Mouse (Mus musculus) forebrain, embryonic 11.5 days (tissue): Measurements from ENCODE around the gene Il3. TPM values are rescaled to one million over a fixed set of nuclear protein-coding genes. Genes with fewer than 3 reads are reported as not detected.

Source experiments
- ATAC-seq: fragments of 200-750 bp; cut with Nextera tagmentation; replicated peaks from 2 replicates; pipeline ENCODE4 v1.8.0; 2017; ENCODE audit warnings: moderate TSS enrichment; ENCODE audit not compliant: low FRiP score
- DNase-seq: peaks from one replicate; pipeline ENCODE4 v3.0.0-alpha.2; 2017; ENCODE audit warnings: low spot score
- H3K27ac ChIP-seq: fragments of 300-500 bp; sonication (generic); 2 replicates; pipeline ENCODE4 v1.5.1; 2014; ENCODE audit warnings: low read depth, low read length
- H3K27me3 ChIP-seq: fragments of 300-500 bp; sonication (generic); 2 replicates; pipeline ENCODE4 v1.6.1; 2014; ENCODE audit warnings: mild to moderate bottlenecking, low read length, mixed read lengths; ENCODE audit not compliant: control insufficient read depth, insufficient read depth
- H3K36me3 ChIP-seq: fragments of 300-500 bp; sonication (generic); 2 replicates; pipeline ENCODE4 v1.6.1; 2014; ENCODE audit warnings: mild to moderate bottlenecking, low read length, moderate library complexity, mixed read lengths; ENCODE audit not compliant: control insufficient read depth, insufficient read depth
- H3K4me1 ChIP-seq: fragments of 300-500 bp; sonication (generic); replicated peaks from 2 replicates; pipeline ENCODE4 v1.6.1; 2014; ENCODE audit warnings: low read length, mixed read lengths; ENCODE audit not compliant: control insufficient read depth, insufficient read depth
- H3K4me2 ChIP-seq: fragments of 300-500 bp; sonication (generic); 2 replicates; pipeline ENCODE4 v1.6.1; 2014; ENCODE audit warnings: low read depth, mild to moderate bottlenecking, low read length, moderate library complexity, mixed read lengths; ENCODE audit not compliant: severe bottlenecking
- H3K4me3 ChIP-seq: fragments of 300-500 bp; sonication (generic); 2 replicates; pipeline ENCODE4 v1.5.1; 2014; ENCODE audit warnings: low read depth, low read length
- H3K9ac ChIP-seq: fragments of 300-500 bp; sonication (generic); 2 replicates; pipeline ENCODE4 v1.6.1; 2014; ENCODE audit warnings: low read length
- H3K9me3 ChIP-seq: fragments of 300-500 bp; sonication (generic); 2 replicates; pipeline ENCODE4 v1.6.1; 2016; ENCODE audit warnings: low read length, mixed read lengths; ENCODE audit not compliant: control insufficient read depth
- WGBS: fragments of 180-500 bp; shearing (Covaris S2); extraction: QIAGEN DNeasy Blood & Tissue Kit; methylation state at CpG from one replicate; pipeline ENCODE4 v1.1.7; 2014; 5-methylcytosine and 5-hydroxymethylcytosine counted together
- polyA plus RNA-seq: library from polyadenylated mRNA; unstranded; fragments of >200 nt; fragmentation: Nextera tagmentation; extraction: Ambion mirVana; gene quantifications from 2 replicates; pipeline ENCODE4 v1.2.1, GENCODE M21; 2014

Il3 gene
- not detected in 2 replicates for polyA plus RNA-seq

DNA sequence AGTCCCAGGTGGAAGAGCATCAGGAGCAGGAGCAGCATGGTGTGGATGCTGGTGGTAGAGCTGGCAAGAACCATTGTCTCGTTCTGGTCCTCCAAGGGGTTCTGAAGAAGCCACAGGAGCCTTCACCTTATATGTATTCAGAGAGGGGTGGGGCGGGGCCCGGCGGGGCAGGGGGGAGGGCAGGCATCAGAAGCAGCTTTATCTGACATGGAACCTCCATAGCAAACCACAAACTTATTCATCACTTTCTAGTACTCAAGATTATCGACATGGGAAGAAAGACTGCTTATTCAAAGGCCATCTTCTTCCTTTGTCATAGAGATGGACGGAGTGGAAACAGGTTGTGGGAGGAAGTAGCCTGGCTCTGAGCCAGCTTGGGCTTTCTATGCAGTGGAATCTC is at the start of gene Il3:
Gene Il3 (minus strand): TSS at position 101 of the 400 bp plus-strand sequence.
- no peak within 1 kb of the TSS for H3K27ac ChIP-seq
- no peak for ATAC-seq

DNA sequence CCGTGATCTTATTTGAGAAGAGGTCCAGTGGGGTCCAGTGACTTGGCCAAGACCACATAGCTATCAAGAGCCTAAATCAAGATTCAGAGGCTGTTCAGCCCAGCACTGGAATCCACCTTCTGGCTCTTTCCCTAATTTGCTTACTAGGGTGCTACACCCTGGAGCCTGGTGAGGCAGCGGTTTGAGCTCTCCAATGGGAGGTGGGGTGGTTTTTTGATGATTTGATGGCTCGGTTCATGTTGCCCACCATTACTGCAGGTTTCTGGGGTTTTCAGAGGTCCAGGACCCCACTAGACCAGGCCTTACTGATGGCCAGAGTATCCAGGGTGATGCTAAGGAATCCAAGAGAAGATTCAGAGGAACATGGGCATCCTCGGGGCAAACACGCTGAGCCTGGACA is 48.3 kb upstream of the Il3 start:
- no peak overlapping the region for H3K4me2 ChIP-seq
- no peak overlapping the region for H3K27ac ChIP-seq
- no peaks in the 10 kb centered on the region for H3K9me3 ChIP-seq
- H3K4me1 ChIP-seq = peaks cover 22% of the 10 kb centered on the region
- H3K27me3 ChIP-seq = no peaks in the 10 kb centered on the region
- no peak overlapping the region for H3K9ac ChIP-seq
- DNase-seq (no peak), ATAC-seq (no peak)
- 88% methylated on average over 5 of the region's 5 CpGs for WGBS
- no peaks in the 10 kb centered on the region for H3K36me3 ChIP-seq
- no peak overlapping the region for H3K4me3 ChIP-seq

More for the DNA sequence above, at the start of gene Il3:
- Histone ChIP-seq H3K4me3 (no peak within 1 kb of the TSS), H3K36me3 (no peaks in the 10 kb centered on the region), H3K9me3 (no peaks in the 10 kb centered on the region), H3K27me3 (no peaks in the 10 kb centered on the region), H3K4me2 (no peak within 1 kb of the TSS), H3K4me1 (no peaks in the 10 kb centered on the region), H3K9ac (no peak within 1 kb of the TSS)
- no peak for DNase-seq
- 83% methylated on average over 6 of the region's 6 CpGs for WGBS

DNA sequence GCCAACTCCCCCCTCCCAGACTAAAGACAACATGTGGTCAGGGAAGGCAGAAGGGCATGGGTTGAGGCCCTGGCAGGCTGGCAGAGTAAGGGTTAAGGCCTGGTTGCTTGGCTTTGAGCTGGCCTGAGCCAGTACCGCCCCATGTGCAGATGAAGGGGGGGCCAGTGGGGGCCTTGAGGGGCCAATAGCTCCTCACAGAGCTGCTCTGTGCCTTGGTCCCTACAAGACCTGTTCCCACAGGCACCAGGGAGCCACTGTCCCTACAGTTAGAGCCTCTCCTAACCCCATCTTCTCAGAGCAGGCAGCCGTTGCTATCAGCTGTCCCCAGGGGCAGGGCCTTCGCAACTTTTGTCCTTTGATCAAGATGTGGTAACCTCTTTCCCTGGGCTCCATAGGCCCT is 47.7 kb upstream of the Il3 start:
- no peaks in the 10 kb centered on the region for H3K9me3 ChIP-seq
- peak; percentile 53; the same call in 1 of the 2 replicates for ATAC-seq
- 13% methylated on average over 3 of the region's 3 CpGs for WGBS
- H3K36me3 ChIP-seq = no peaks in the 10 kb centered on the region
- no peak overlapping the region for H3K4me3 ChIP-seq
- peak; percentile 61 for DNase-seq
- H3K27ac ChIP-seq = no peak overlapping the region
- no peak overlapping the region for H3K4me2 ChIP-seq
- no peaks in the 10 kb centered on the region for H3K27me3 ChIP-seq
- H3K9ac ChIP-seq = peak overlapping the region; percentile 27; the same call in 1 of the 2 replicates
- H3K4me1 ChIP-seq = peaks cover 22% of the 10 kb centered on the region

DNA sequence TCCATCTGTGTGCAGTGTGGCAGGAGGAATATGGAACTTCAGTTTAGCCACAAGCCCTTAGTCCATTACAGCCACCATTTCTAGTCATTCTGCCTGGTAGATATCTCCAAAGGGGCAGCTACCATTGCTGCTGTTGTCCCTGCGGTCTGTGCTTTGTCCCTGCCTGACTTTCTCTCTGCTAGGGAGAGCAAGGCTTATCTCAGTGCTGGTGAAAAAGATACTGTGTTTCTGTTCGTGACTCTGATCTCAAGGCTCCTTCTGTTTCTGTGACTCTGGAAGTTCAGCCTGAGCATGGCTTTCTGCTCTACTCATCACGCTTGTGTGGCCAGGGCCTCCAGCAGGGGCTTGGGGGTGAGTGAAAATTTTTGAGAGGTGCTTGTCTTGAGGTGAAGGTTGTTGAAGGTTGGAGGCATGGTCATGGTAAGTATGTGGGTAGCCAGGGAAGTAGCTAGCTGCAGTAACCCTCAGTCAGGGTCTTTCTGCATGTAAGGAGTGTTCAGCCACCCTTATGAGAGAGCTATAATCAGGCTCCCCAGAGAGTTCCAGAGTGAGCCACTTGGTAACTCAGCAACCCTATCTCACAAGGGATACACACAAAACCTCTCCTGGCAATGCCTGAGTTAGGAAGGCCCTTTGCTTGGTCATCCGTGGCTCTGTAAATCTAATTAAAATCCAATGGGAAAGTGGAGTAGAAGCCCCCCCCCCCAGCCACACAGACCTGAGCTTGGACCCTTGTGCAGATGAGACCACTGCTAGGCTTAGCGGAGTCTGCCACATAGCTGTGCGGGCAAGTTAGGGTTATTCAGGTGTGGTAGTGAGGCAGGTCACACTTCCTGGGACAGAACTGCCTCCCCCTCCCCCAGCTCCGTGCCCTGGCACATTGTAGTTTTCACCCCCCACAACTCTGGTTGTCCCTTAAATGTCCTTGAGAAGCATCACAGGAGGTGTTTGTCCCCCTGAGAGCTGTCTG is 46.6 kb upstream of the Il3 start:
- no peak for ATAC-seq
- Histone ChIP-seq H3K9ac (no peak overlapping the region), H3K4me3 (no peak overlapping the region), H3K27ac (no peak overlapping the region), H3K4me1 (peaks cover 22% of the 10 kb centered on the region), H3K27me3 (no peaks in the 10 kb centered on the region), H3K36me3 (no peaks in the 10 kb centered on the region; the same call in 1 of the 2 replicates), H3K9me3 (no peaks in the 10 kb centered on the region), H3K4me2 (no peak overlapping the region)
- 67% methylated on average over 7 of the region's 7 CpGs for WGBS
- no peak for DNase-seq

GRCm38 (mm10) chr11:54312603-54313002 is 45.5 kb upstream of the Il3 start:
- H3K9me3 ChIP-seq = no peaks in the 10 kb centered on the region
- H3K27me3 ChIP-seq = no peaks in the 10 kb centered on the region
- ATAC-seq (no peak), DNase-seq (no peak)
- H3K4me1 ChIP-seq = peaks cover 22% of the 10 kb centered on the region
- no peak overlapping the region; the same call in 1 of the 2 replicates for H3K27ac ChIP-seq
- no peak overlapping the region for H3K4me3 ChIP-seq
- 16% methylated on average over 1 of the region's 1 CpGs for WGBS
- H3K9ac ChIP-seq = no peak overlapping the region; the same call in 1 of the 2 replicates
- H3K4me2 ChIP-seq = no peak overlapping the region
- no peaks in the 10 kb centered on the region; the same call in 1 of the 2 replicates for H3K36me3 ChIP-seq

DNA sequence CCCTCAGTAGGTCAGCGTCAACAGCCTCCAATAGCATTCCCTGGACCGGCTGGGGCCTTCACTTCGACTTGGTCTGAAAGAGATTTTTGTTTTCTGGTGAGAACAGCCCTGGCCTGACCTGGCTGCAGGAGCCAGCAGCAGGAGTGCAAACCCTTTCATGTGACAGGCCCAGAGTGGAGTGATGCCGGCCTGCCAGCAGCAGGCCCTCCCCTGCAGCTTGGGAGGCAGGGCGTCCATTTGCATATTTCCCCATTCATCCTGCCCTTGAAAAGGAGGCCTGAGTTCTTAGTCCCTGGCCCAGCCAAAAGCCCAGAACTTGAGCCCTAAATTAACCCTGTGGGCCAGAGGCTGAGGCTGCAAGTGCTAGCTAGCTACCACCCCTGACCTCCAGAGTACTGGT is 44.9 kb upstream of the Il3 start:
- DNase-seq = peak; percentile 64
- peak overlapping the region; percentile 20; the same call in 1 of the 2 replicates for H3K9ac ChIP-seq
- WGBS = 1% methylated on average over 5 of the region's 5 CpGs
- no peaks in the 10 kb centered on the region for H3K27me3 ChIP-seq
- no peak overlapping the region; the same call in 1 of the 2 replicates for H3K4me2 ChIP-seq
- H3K4me3 ChIP-seq = no peak overlapping the region
- H3K9me3 ChIP-seq = no peaks in the 10 kb centered on the region
- H3K36me3 ChIP-seq = no peaks in the 10 kb centered on the region; the same call in 1 of the 2 replicates
- peak; percentile 83 for ATAC-seq
- H3K4me1 ChIP-seq = peaks cover 22% of the 10 kb centered on the region
- H3K27ac ChIP-seq = peak overlapping the region; percentile 62

DNA sequence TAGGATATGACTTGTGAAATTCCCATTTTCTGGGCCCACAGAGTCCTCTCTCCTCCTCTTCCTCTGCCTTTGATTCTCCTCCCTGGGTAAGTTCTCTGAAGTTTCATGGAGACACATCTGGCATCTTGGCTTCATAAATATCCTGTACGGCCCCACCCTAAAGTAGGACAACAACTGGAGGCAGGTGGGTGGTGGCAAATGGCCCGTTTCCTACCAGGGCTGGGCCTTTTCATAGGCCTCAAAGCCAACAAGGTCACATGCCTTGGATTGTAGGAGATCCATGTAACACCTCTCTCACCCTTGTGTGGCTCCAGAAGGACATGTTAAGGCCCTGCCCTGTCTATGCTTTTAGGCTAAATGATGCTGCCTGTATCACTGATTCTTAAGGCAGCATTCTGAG is 43.5 kb upstream of the Il3 start:
- DNase-seq (no peak), ATAC-seq (no peak)
- Histone ChIP-seq H3K9ac (no peak overlapping the region), H3K27ac (no peak overlapping the region), H3K27me3 (no peaks in the 10 kb centered on the region), H3K4me2 (no peak overlapping the region), H3K4me1 (peaks cover 22% of the 10 kb centered on the region), H3K4me3 (no peak overlapping the region), H3K36me3 (no peaks in the 10 kb centered on the region; the same call in 1 of the 2 replicates), H3K9me3 (no peaks in the 10 kb centered on the region)
- 82% methylated on average over 2 of the region's 2 CpGs for WGBS

DNA sequence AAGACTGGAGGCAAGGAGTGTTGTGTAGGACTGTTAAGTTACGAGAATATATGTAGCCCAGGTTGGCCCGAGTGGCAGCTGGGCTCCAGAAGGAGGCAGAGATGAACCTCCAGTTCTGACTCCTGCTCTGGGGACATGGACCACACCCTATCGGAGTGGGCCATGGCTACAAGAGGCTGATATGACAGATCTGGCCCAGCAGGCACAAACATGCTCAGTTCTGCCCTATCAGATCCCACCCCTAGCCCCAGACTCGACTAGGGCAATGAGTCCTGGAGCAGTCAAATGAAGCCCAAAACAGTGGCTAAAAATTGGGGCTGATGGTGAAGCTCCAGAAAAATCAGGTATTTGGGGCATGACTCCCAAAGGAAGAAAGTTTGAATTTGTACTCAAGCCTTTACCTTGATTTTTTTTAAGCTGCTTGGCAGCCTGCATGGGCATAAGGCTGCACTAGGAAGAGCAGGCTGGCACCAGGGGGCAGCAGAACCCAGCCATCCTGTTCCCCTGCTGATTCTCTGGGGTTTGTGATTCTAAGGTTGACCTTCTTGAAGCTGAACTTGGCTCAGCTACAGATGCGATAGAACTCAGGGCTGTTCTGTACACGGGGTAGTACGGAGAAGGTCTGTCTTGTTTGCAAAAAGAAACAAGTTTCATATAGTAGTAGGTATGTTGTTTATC is 40.2 kb upstream of the Il3 start:
- H3K4me1 ChIP-seq = peaks cover 13% of the 10 kb centered on the region

More for the DNA sequence above, 40.2 kb upstream of the Il3 start:
- Histone ChIP-seq H3K4me3 (no peak overlapping the region), H3K27ac (no peak overlapping the region), H3K9ac (no peak overlapping the region), H3K9me3 (no peaks in the 10 kb centered on the region), H3K36me3 (no peaks in the 10 kb centered on the region; the same call in 1 of the 2 replicates), H3K4me2 (no peak overlapping the region), H3K27me3 (no peaks in the 10 kb centered on the region)
- DNase-seq (no peak), ATAC-seq (no peak)
- WGBS = 77% methylated on average over 7 of the region's 7 CpGs
